Mouse (Mus musculus): ENCODE results near the gene Oas1h. TPM values are rescaled to one million over a fixed set of nuclear protein-coding genes. Genes with fewer than 3 reads are reported as not detected.

The Oas1h gene
- polyA plus RNA-seq (2016; fragmentation: Nextera tagmentation; extraction: Ambion mirVana): not detected in 2 replicates

DNA sequence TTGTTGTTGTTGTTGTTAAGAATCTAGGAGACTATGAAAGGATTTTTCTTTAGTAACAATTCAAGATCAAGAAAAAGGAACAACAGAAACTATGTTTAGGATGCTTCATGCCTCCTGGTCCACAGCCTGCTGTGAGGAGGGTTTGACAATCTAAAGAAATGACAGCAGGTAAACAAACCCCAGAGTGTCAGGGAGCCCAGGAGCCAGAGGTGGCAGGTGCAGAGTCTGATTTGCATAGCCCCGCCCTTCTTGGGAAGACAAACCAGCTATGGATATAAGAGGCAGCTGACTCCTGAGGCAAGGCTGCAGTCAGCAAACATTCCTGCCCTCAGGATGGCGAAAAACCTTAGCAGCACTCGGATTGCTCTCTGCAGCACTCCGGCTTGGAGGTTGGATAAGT, at the start of gene Oas1h:
TSS of gene Oas1h (plus strand) at position 301 of the 400 bp plus-strand sequence.
- Histone ChIP-seq H3K4me2 (no peak within 1 kb of the TSS), H3K36me3 (no peaks in the 10 kb centered on the region), H3K9me3 (replicated peaks) (no peaks in the 10 kb centered on the region), H3K27me3 (replicated peaks) (0 out of 2 replicates have a peak, but pooled peaks cover 4% of the 10 kb centered on the region), H3K4me3 (no peak within 1 kb of the TSS), H3K9ac (no peak within 1 kb of the TSS), H3K27ac (ENCODE audit: poor library complexity, severe bottlenecking) (no peak within 1 kb of the TSS), H3K4me1 (replicated peaks) (no peaks in the 10 kb centered on the region)
- 59% methylated on average over 4 of the region's 4 CpGs for WGBS
- ATAC-seq (ENCODE audit: insufficient number of reproducible peaks, low FRiP score): no peak

DNA sequence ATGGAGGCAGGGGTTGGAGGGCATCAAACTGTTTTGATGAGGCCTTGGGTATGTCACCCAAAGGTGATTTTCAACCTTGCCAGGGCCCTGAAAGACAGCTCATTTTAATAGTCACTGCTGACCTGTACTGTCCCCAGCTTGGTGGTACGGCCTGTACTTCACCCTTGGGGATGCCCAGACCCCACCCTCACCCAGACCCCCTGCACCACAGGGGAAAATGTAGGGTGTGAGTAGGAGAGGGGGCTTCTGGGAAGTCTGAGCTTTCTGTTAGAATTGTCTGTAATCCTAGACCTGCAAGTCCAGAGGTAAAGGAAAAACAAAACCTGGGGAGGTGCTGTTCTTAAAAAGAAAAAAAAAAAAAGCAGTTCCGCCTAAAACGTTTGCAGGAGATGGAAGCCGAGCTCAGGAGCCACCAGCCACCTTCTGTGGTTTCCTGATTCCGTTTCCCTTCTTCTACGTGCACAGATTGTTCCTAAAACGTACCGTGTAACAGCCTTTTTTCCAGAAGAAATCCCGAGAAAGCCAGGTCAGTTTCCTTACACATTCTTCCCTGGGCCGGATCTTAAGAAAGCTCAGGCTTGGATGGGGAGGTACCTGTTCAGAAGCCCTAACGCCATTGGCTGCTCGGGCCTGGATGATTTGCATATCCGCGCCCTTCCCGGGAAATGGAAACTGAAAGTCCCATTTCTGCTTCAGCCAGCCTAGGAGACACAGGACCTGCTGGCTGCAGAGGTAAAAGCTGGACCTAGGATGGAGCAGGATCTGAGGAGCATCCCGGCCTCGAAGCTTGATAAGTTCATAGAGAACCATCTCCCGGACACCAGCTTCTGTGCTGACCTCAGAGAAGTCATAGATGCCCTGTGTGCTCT, 49.0 kb upstream of the Oas1h start, which contains the start of gene Oas1c:
TSS of gene Oas1c (minus strand) at position 564 of the 869 bp plus-strand sequence.
- Histone ChIP-seq H3K27ac (ENCODE audit: poor library complexity, severe bottlenecking) (no peak within 1 kb of the TSS), H3K27me3 (replicated peaks) (no peaks in the 10 kb centered on the region), H3K9me3 (replicated peaks) (no peaks in the 10 kb centered on the region), H3K36me3 (no peaks in the 10 kb centered on the region), H3K4me3 (peak within 1 kb of the TSS; percentile 43), H3K9ac (peak within 1 kb of the TSS; percentile 58), H3K4me1 (replicated peaks) (no peaks in the 10 kb centered on the region; the same call in 1 of the 2 replicates), H3K4me2 (peak within 1 kb of the TSS; percentile 73)
- peak; percentile 61 for ATAC-seq (ENCODE audit: insufficient number of reproducible peaks, low FRiP score)
- WGBS: 5% methylated on average over 18 of the region's 18 CpGs

DNA sequence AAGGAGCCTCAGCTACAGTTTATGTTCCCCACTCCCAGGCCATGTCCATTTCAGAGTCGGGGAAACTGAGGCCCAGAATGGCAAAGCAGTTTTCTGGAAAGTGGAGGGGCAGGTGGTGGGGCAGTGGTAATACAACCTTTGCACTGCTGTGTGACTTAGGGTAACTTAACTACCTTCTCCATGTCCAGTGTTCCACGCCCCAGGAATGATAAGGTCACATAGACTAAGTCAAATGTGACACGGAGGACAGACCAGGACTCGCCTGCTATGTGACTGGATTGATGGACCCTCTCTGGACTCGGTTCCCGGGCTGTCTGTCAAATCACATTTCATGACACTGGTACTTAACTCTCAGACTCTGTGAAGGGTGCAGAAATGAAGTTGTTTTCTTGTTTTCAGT, 48.2 kb upstream of the Oas1h start:
- Histone ChIP-seq H3K9ac (no peak overlapping the region), H3K27me3 (replicated peaks) (no peaks in the 10 kb centered on the region), H3K4me3 (peak overlapping the region; percentile 43), H3K9me3 (replicated peaks) (no peaks in the 10 kb centered on the region), H3K4me2 (peak overlapping the region; percentile 73), H3K4me1 (replicated peaks) (no peaks in the 10 kb centered on the region; the same call in 1 of the 2 replicates), H3K27ac (ENCODE audit: poor library complexity, severe bottlenecking) (no peak overlapping the region), H3K36me3 (no peaks in the 10 kb centered on the region)
- 67% methylated on average over 6 of the region's 6 CpGs for WGBS
- no peak for ATAC-seq (ENCODE audit: insufficient number of reproducible peaks, low FRiP score)

DNA sequence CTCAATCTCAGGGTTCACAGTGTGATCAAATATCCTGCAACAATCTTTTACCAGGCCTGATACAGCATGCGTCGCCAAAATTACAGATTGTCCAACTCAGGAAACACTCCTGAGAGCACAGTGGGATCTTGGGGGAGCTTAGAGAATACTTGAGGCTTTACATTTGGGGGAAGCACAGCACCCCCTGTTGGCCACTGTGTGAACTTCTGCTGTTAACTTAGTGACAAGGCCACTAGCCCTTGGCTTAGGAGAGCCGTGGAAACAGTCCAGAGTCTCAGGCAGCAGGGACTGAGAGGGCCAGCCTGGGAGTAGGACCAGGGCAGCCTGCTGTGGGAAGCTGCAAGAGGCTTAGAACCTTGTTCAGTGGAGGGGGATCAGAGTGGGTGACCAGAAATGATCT, 45.3 kb upstream of the Oas1h start:
- no peaks in the 10 kb centered on the region for H3K36me3 ChIP-seq
- no peak overlapping the region for H3K27ac ChIP-seq (ENCODE audit: poor library complexity, severe bottlenecking)
- no peaks in the 10 kb centered on the region for H3K27me3 ChIP-seq (replicated peaks)
- no peaks in the 10 kb centered on the region; the same call in 1 of the 2 replicates for H3K4me1 ChIP-seq (replicated peaks)
- no peak overlapping the region for H3K4me2 ChIP-seq
- no peak overlapping the region for H3K4me3 ChIP-seq
- peaks cover 18% of the 10 kb centered on the region; the same call in 1 of the 2 replicates for H3K9me3 ChIP-seq (replicated peaks)
- no peak for ATAC-seq (ENCODE audit: insufficient number of reproducible peaks, low FRiP score)
- no peak overlapping the region for H3K9ac ChIP-seq
- 65% methylated on average over 3 of the region's 3 CpGs for WGBS

DNA sequence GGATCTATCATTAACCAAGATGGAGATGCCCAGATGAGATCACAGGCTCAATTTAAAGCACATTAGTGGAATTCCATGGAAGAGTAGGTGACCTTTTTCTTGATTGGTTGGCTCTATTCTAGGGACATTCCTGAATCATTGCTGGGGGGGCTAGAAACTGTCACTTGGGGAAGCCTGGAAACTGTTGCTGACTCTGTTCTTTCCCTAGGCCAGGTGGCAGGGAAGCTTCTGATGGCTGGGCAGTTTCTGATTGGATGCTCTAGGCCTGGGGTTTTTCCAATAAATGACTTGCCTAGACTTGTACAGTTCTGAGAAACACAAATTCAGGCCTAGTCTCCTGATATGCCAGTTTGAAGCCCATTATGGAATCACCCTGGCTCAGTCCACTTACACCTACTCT, 42.2 kb upstream of the Oas1h start:
- Histone ChIP-seq H3K4me1 (replicated peaks) (no peaks in the 10 kb centered on the region), H3K27ac (ENCODE audit: poor library complexity, severe bottlenecking) (no peak overlapping the region)
- no peak for ATAC-seq (ENCODE audit: insufficient number of reproducible peaks, low FRiP score)

DNA sequence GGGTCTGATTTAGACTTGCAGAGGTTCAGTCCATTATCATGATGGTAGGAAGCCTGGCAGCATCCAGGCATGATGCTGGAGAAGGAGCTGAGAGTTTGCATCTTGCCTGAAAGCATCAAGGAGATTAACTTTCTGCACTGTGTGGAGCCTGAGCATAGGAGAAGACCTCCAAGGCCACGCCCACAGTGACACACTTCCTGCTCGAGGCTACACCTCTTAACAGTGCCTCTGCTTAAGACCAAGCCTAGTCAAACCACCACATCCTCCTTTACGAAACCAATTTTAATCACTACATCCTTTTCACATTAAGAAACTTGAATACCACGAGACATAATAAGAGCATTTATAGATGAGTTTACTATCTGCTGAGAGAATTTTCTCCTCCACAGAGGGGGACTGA, 30.2 kb upstream of the Oas1h start:
- H3K27ac ChIP-seq (ENCODE audit: poor library complexity, severe bottlenecking): no peak overlapping the region
- 77% methylated on average over 4 of the region's 4 CpGs for WGBS
- no peak for ATAC-seq (ENCODE audit: insufficient number of reproducible peaks, low FRiP score)

More for the DNA sequence above, 42.2 kb upstream of the Oas1h start:
- Histone ChIP-seq H3K4me3 (no peak overlapping the region), H3K4me2 (no peak overlapping the region), H3K36me3 (no peaks in the 10 kb centered on the region), H3K9me3 (replicated peaks) (peaks cover 18% of the 10 kb centered on the region; the same call in 1 of the 2 replicates), H3K9ac (no peak overlapping the region), H3K27me3 (replicated peaks) (no peaks in the 10 kb centered on the region)

DNA sequence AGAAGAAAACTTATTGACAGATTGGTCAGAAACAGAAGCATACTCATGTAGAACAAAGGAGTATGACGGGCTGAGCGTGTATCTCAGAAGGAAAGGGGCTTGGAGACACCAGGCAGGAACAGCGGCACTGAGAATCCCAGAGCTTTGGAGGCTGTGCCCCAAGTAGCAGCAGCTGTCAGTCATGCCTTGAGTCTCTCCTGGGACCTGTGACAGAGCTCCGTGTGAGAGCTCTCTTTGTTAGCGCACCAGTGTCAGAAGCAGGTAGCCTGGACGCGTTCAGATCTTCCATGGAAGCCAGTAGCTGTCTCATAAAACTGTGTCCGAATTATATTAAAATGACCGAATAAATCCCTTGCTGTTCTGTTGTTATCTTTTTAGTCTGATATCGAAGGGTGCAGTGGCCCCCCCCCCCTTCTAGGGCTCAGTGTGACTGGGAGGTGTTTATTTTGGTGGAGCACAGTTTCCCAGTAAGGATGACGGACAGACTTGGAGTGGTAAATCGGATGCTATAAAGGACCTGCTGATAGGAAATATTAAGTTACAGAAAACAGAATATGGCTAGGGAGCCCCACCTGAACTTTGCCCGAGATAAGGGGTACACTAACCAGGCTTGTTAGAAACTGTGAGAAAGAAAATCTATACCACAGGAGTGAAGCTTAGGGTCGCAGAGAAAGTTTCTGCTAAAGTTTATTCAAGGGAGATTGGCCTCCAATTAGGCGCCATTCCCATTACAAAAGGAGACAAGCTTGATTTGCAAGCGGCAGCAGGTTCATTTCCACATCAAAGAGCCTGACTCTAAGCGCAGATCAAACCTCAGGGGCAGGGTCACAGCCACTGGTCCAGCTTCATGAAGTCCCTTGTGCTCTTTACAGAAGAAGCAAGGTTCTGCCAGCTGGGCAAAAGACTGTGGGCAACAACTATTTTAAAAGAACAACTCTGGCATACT, 27.6 kb upstream of the Oas1h start:
- ATAC-seq (ENCODE audit: insufficient number of reproducible peaks, low FRiP score): no peak

More for the DNA sequence above, 30.2 kb upstream of the Oas1h start:
- H3K4me3 ChIP-seq: no peak overlapping the region
- 0 out of 2 replicates have a peak, but pooled peaks cover 3% of the 10 kb centered on the region for H3K9me3 ChIP-seq (replicated peaks)
- no peaks in the 10 kb centered on the region for H3K4me1 ChIP-seq (replicated peaks)
- peaks cover 19% of the 10 kb centered on the region for H3K27me3 ChIP-seq (replicated peaks)
- H3K36me3 ChIP-seq: no peaks in the 10 kb centered on the region
- no peak overlapping the region for H3K4me2 ChIP-seq
- no peak overlapping the region for H3K9ac ChIP-seq

DNA sequence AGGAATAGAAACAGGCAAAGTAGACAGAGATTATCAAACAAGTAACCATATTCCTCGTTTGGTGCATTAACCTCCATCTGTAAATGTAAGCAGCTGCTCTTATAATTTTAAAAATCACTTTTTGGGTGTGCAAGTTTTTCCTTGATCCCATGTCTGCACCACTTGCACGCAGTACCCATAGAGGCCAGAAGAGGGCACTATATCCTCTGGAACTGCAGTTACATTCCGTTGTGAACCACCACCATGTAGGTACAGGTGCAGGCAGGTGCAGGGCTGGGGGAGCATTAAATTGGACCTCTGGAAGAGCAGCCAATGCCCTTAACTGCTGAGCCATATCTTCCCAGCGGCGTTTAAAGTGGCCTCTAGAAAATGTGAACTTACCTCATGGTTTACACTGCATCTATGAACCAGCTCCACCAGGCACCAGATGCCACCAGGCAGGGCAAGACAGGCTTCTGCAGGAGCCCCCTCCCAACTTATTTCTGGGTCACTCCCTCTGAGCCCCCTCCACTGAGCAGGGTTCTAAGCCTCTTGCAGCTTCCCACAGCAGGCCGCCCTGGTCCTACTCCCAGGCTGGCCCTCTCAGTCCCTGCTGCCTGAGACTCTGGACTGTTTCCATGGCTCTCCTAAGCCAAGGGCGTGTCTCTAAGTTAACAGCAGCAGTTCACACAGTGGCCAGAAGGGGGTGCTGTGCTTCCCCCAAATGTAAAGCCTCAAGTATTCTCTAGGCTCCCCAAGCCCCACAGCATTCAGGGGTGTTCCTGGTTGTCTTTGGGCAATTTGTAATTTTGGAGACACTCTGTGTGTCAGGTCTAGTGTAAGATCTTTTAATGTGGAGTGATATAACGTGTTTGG, 24.3 kb upstream of the Oas1h start:
- Histone ChIP-seq H3K36me3 (no peaks in the 10 kb centered on the region), H3K9ac (no peak overlapping the region), H3K9me3 (replicated peaks) (no peaks in the 10 kb centered on the region), H3K4me1 (replicated peaks) (no peaks in the 10 kb centered on the region), H3K4me2 (no peak overlapping the region), H3K4me3 (no peak overlapping the region), H3K27me3 (replicated peaks) (peaks cover 28% of the 10 kb centered on the region), H3K27ac (ENCODE audit: poor library complexity, severe bottlenecking) (no peak overlapping the region)
- ATAC-seq (ENCODE audit: insufficient number of reproducible peaks, low FRiP score): no peak
- 5% methylated on average over 8 of the region's 8 CpGs for WGBS

More for the DNA sequence above, 27.6 kb upstream of the Oas1h start:
- Histone ChIP-seq H3K4me1 (replicated peaks) (no peaks in the 10 kb centered on the region), H3K9ac (no peak overlapping the region), H3K4me3 (no peak overlapping the region), H3K27ac (ENCODE audit: poor library complexity, severe bottlenecking) (no peak overlapping the region), H3K9me3 (replicated peaks) (0 out of 2 replicates have a peak, but pooled peaks cover 3% of the 10 kb centered on the region), H3K4me2 (peak overlapping the region; percentile 13; the same call in 1 of the 2 replicates), H3K27me3 (replicated peaks) (peaks cover 28% of the 10 kb centered on the region), H3K36me3 (no peaks in the 10 kb centered on the region)
- 17% methylated on average over 17 of the region's 17 CpGs for WGBS

DNA sequence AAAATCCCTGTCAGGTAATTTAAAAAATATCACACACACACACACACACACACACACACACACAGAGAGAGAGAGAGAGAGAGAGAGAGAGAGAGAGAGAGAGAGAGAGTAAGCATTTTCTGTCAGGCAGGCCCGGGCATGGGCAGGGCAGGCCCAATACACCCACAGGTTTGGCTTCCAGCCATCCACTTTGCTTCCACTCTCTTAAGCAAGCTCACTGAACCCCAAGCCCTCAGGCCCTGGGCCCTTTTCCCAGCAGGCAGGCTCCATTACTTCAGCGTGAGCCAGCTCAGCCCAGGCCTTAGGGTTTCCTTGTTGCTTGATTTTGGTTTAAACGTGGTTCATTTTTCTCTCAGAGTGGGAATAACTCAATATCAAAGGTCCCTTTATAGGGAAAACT, 16.5 kb upstream of the Oas1h start:
- no peaks in the 10 kb centered on the region for H3K4me1 ChIP-seq (replicated peaks)
- ATAC-seq (ENCODE audit: insufficient number of reproducible peaks, low FRiP score): no peak
- H3K27me3 ChIP-seq (replicated peaks): peaks cover 10% of the 10 kb centered on the region
- H3K36me3 ChIP-seq: no peaks in the 10 kb centered on the region
- no peak overlapping the region for H3K9ac ChIP-seq
- H3K9me3 ChIP-seq (replicated peaks): no peaks in the 10 kb centered on the region
- no peak overlapping the region for H3K4me3 ChIP-seq
- WGBS: 63% methylated on average over 3 of the region's 3 CpGs
- H3K4me2 ChIP-seq: no peak overlapping the region
- no peak overlapping the region for H3K27ac ChIP-seq (ENCODE audit: poor library complexity, severe bottlenecking)

DNA sequence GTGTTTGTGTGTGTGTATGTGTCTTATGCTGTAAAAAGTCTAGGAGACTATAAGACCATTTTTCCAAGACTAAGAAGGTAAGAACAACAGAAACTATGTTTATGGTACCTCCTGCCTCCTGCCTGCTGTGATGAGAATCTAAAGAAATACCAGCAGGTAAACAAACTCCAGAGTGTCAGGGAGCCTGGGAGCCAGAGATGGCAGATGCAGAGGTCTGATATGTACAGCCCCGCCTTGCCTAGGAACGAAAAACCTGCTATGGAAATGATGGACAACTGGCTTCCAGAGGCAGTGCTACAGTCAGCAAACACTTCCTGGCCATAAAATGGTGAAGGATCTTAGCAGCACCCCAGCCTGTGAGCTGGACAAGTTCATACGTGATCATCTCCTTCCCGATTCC, 14.2 kb upstream of the Oas1h start, which contains the start of gene Oas1f:
TSS of gene Oas1f (plus strand) at position 301 of the 400 bp plus-strand sequence.
- no peak for ATAC-seq (ENCODE audit: insufficient number of reproducible peaks, low FRiP score)
- Histone ChIP-seq H3K9ac (no peak within 1 kb of the TSS), H3K4me3 (no peak within 1 kb of the TSS), H3K27ac (ENCODE audit: poor library complexity, severe bottlenecking) (no peak within 1 kb of the TSS), H3K36me3 (no peaks in the 10 kb centered on the region), H3K4me2 (no peak within 1 kb of the TSS), H3K4me1 (replicated peaks) (no peaks in the 10 kb centered on the region), H3K27me3 (replicated peaks) (peaks cover 10% of the 10 kb centered on the region), H3K9me3 (replicated peaks) (no peaks in the 10 kb centered on the region)
- WGBS: 67% methylated on average over 4 of the region's 4 CpGs

Data from heart, embryonic 12.5 days (tissue).